Mouse (Mus musculus): ENCODE data around the gene Opcml. TPM values are rescaled to one million over a fixed set of nuclear protein-coding genes. Genes with fewer than 3 reads are reported as not detected.

Opcml gene
- total RNA-seq, 2 experiments from 2014 or later = 0.89 to 2.6 TPM

- DNase-seq (ENCODE audit: low spot score in 2 of 2) = no peak
Observed at GRCm38 (mm10) chr9:28307481-28308050, 517.0 kb downstream of the Opcml start.

GRCm38 (mm10) chr9:28317881-28318280, 527.3 kb downstream of the Opcml start:
- DNase-seq (ENCODE audit: low spot score in 2 of 2) = no peak

- no peak for DNase-seq (ENCODE audit: low spot score in 2 of 2)
Observed at GRCm38 (mm10) chr9:28319021-28319755, 528.6 kb downstream of the Opcml start.

- DNase-seq (ENCODE audit: low spot score in 2 of 2) = no peak
Observed at GRCm38 (mm10) chr9:28319802-28320201, 529.2 kb downstream of the Opcml start.

- DNase-seq (ENCODE audit: low spot score in 2 of 2) = no peak
Observed at GRCm38 (mm10) chr9:28327985-28328384, 537.4 kb downstream of the Opcml start.

GRCm38 (mm10) chr9:28328434-28328833, 537.9 kb downstream of the Opcml start:
- DNase-seq (ENCODE audit: low spot score in 2 of 2) = no peak

- DNase-seq (ENCODE audit: low spot score in 2 of 2) = no peak
Observed at GRCm38 (mm10) chr9:28329477-28329876, 538.9 kb downstream of the Opcml start.

- no peak for DNase-seq (ENCODE audit: low spot score in 2 of 2)
Observed at GRCm38 (mm10) chr9:28336511-28337208, 546.1 kb downstream of the Opcml start.

- DNase-seq (ENCODE audit: low spot score in 2 of 2) = no peak
Observed at GRCm38 (mm10) chr9:28337837-28338236, 547.3 kb downstream of the Opcml start.

- DNase-seq (ENCODE audit: low spot score in 2 of 2) = no peak
Observed at GRCm38 (mm10) chr9:28354978-28355377, 564.4 kb downstream of the Opcml start.

- no peak for DNase-seq (ENCODE audit: low spot score in 2 of 2)
Observed at GRCm38 (mm10) chr9:28357946-28358345, 567.4 kb downstream of the Opcml start.

- no peak for DNase-seq (ENCODE audit: low spot score in 2 of 2)
Observed at GRCm38 (mm10) chr9:28360691-28361090, 570.1 kb downstream of the Opcml start.

GRCm38 (mm10) chr9:28364473-28365159, 574.0 kb downstream of the Opcml start:
- DNase-seq (ENCODE audit: low spot score in 2 of 2) = no peak

- no peak for DNase-seq (ENCODE audit: low spot score in 2 of 2)
Observed at GRCm38 (mm10) chr9:28365160-28365473, 574.5 kb downstream of the Opcml start.

GRCm38 (mm10) chr9:28386527-28387175, 596.1 kb downstream of the Opcml start:
- DNase-seq (ENCODE audit: low spot score in 2 of 2) = no peak

- no peak for DNase-seq (ENCODE audit: low spot score in 2 of 2)
Observed at GRCm38 (mm10) chr9:28395222-28395621, 604.6 kb downstream of the Opcml start.

GRCm38 (mm10) chr9:28395638-28396037, 605.1 kb downstream of the Opcml start:
- no peak for DNase-seq (ENCODE audit: low spot score in 2 of 2)

- peak; percentile 19 to 26 for DNase-seq (ENCODE audit: low spot score in 2 of 2)
Observed at GRCm38 (mm10) chr9:28402770-28403650, 612.4 kb downstream of the Opcml start.

- DNase-seq (ENCODE audit: low spot score in 2 of 2) = peak; percentile 47
Observed at GRCm38 (mm10) chr9:28403831-28404562, 613.4 kb downstream of the Opcml start.

GRCm38 (mm10) chr9:28404616-28405015, 614.0 kb downstream of the Opcml start:
- DNase-seq (ENCODE audit: low spot score in 2 of 2) = no peak

Measured in adrenal gland, adult 18-20 months (tissue).